Mouse (Mus musculus) small intestine, adult 2 months (tissue): ENCODE measurements around the gene Ocel1.

ENCODE experiments used
- CTCF ChIP-seq: fragments of 200-500 bp; IDR thresholded peaks from 2 replicates; pipeline ENCODE4 v1.5.1; 2012; ENCODE audit warnings: low read depth, mild to moderate bottlenecking, control low read depth, inconsistent platforms, low read length, moderate library complexity, mixed read lengths; ENCODE audit not compliant: insufficient replicate concordance, insufficient read length; ENCODE audit errors: extremely low read depth
- POLR2A ChIP-seq: fragments of 200-500 bp; IDR thresholded peaks from 2 replicates; pipeline ENCODE4 v1.6.1; 2012; ENCODE audit warnings: low read depth, mild to moderate bottlenecking, control low read depth, inconsistent platforms, low read length, moderate library complexity

DNA sequence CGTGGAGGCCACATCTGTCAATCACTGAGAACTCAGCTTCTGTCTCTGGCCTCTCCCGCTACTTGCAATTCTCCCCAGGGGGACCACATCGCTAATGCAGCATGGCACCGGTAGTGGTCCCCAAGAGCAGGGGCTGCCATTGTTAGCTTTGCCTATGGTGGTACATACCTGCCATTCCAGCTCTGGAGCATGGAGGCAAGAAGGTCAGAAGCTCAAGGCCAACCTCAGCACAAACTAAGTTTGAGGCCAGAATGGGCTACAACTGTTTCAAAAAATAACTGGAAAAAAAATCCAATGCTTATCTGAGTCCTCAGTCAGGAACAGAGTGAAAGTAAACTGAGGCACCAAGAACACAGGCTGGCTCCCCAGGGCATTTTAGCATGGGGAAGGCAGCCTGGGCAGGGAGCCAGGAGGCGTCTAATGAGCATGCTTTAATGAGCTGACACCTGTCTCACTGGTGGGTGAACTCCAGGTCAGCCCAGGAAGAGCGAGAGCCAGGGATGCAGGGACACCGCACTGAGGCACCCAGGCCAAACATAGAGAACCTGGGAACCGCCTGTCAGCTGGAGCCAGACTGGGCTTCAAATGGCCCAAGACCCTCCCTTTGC, 5.4 kb downstream of the Ocel1 start:
- TF ChIP-seq POLR2A = no peak
- TF ChIP-seq CTCF = no peak
